Mouse (Mus musculus): ENCODE measurements around the gene Sgms1. TPM values are rescaled to one million over a fixed set of nuclear protein-coding genes. Genes with fewer than 3 reads are reported as not detected.
A peak's percentile ranks its signal among the peaks of the same experiment; 100 is the strongest.

Sgms1 gene
- polyA plus RNA-seq, 1 experiment, result 40.7 TPM

DNA sequence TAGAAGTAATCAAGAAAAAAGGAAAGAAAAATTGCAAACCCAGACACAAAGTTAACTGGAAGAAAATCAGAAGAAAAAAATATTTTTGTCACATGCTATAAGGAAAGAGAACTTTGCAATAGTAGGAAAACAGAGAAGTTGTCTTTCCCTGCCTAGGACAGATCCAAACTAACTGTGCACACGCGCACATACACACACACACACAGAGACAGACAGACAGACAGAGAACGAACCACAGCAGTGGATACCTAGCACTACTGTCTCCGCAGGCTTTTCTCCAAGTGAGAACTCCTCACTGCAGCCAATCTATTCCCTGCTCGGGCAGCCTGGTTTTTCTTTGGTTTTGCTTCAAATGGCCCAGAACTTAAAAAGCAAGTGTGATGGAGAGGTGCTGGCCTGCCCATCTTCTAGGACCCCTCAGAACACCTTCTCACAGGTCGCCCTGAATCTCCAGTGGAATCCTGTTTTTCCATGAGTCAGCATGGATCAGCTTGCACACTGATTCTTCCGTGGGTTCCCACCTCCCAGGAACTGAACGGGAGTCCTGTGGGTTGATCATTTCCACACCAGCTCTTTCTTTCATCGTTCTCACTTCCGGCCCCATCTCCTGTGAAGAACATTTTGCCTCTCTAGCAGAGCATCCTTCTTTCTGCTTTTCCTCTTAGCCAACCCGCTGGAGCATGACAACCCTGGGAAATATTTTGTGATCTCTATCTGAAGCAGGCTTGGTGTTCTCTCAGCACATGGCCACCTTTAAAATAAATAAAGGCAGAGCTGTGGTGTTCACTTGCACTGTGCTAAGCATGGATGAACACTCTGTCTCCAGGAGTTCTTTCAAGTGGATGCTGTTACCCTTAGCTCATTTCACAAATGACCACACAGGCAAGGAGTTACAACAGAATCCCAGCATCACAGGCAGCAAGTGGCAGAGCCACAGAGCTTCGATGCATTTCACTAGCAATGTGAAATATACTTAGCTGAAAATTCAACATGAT, 96.4 kb downstream of the Sgms1 start:
- Histone ChIP-seq H3K4me3 (ENCODE audit: insufficient read depth, low read depth, low read length) (peak overlapping the region; percentile 20; the same call in 1 of the 2 replicates), H3K27me3 (replicated peaks; ENCODE audit: control insufficient read depth, insufficient read depth, low read length) (no peaks in the 10 kb centered on the region), H3K36me3 (ENCODE audit: control insufficient read depth, insufficient read depth, low read length) (no peaks in the 10 kb centered on the region), H3K4me1 (ENCODE audit: control insufficient read depth, insufficient read depth, low read length) (peaks cover 21% of the 10 kb centered on the region), H3K27ac (ENCODE audit: insufficient read depth, low read depth, low read length) (peak overlapping the region; percentile 74)
- no peak for DNase-seq
- TF ChIP-seq POLR2A (IDR thresholded peaks at IDR 0.05; ENCODE audit: low read depth, low read length), result no peak
- no peak for TF ChIP-seq CTCF (conservative IDR thresholded peaks at IDR 0.05; ENCODE audit: insufficient read depth, insufficient read length, low read depth, low read length)
- WGBS, result 35% methylated on average over 12 of the region's 12 CpGs

GRCm38 (mm10) chr19:32292067-32292739, 97.3 kb downstream of the Sgms1 start:
- Histone ChIP-seq H3K4me1 (ENCODE audit: control insufficient read depth, insufficient read depth, low read length) (peaks cover 21% of the 10 kb centered on the region), H3K27me3 (replicated peaks; ENCODE audit: control insufficient read depth, insufficient read depth, low read length) (no peaks in the 10 kb centered on the region), H3K36me3 (ENCODE audit: control insufficient read depth, insufficient read depth, low read length) (no peaks in the 10 kb centered on the region), H3K27ac (ENCODE audit: insufficient read depth, low read depth, low read length) (peak overlapping the region; percentile 80), H3K4me3 (ENCODE audit: insufficient read depth, low read depth, low read length) (peak overlapping the region; percentile 17; the same call in 1 of the 2 replicates)
- DNase-seq, result peak; percentile 73
- no peak for TF ChIP-seq POLR2A (IDR thresholded peaks at IDR 0.05; ENCODE audit: low read depth, low read length)
- TF ChIP-seq CTCF (conservative IDR thresholded peaks at IDR 0.05; ENCODE audit: insufficient read depth, insufficient read length, low read depth, low read length), result no peak
- WGBS, result 33% methylated on average over 12 of the region's 12 CpGs

DNA sequence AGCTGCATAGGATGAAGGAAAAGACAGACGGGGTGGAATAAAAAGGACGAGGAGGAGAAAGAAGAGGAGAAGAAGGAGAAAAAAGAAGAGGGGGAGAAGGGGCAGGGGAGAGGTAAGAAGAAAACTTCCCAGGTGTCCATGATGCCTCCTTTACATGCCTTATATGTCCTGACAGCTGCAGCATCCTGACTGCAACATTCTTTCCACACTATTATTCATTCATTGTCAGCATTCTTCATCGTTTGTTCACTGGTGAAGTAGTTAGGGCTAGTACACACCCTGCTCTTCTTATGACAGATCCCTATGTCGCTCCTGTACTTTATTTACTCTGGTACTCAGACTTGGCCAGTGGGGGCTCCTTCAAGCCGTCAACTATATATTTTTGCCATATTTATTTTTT, 98.4 kb downstream of the Sgms1 start:
- no peak for DNase-seq
- H3K27me3 ChIP-seq (replicated peaks; ENCODE audit: control insufficient read depth, insufficient read depth, low read length), result no peaks in the 10 kb centered on the region
- TF ChIP-seq POLR2A (IDR thresholded peaks at IDR 0.05; ENCODE audit: low read depth, low read length) (no peak), CTCF (conservative IDR thresholded peaks at IDR 0.05; ENCODE audit: insufficient read depth, insufficient read length, low read depth, low read length) (no peak)
- H3K4me3 ChIP-seq (ENCODE audit: insufficient read depth, low read depth, low read length), result no peak overlapping the region
- no peak overlapping the region for H3K27ac ChIP-seq (ENCODE audit: insufficient read depth, low read depth, low read length)
- 90% methylated on average over 5 of the region's 5 CpGs for WGBS
- no peaks in the 10 kb centered on the region for H3K36me3 ChIP-seq (ENCODE audit: control insufficient read depth, insufficient read depth, low read length)
- H3K4me1 ChIP-seq (ENCODE audit: control insufficient read depth, insufficient read depth, low read length), result peaks cover 21% of the 10 kb centered on the region

DNA sequence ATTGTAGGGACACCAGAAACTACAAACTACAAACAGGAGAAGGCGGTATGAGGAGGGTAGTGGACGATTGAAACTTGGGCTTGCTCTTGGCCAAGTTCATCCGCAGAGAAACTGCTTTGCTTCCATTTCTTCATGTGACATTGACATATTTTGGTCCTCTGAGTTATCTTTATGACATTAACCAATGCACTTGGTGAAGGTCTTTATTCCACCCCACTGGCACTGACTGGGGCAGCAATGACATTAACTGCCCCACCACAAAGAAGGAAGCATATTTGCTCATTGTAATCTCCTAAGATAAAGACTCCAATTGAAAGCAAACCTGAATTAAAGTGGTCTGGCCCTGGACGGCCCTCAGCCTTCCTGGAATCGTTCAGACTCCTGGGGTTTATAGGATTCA, 100.6 kb downstream of the Sgms1 start:
- Histone ChIP-seq H3K27ac (ENCODE audit: insufficient read depth, low read depth, low read length) (no peak overlapping the region), H3K4me1 (ENCODE audit: control insufficient read depth, insufficient read depth, low read length) (peaks cover 32% of the 10 kb centered on the region), H3K4me3 (ENCODE audit: insufficient read depth, low read depth, low read length) (no peak overlapping the region), H3K36me3 (ENCODE audit: control insufficient read depth, insufficient read depth, low read length) (no peaks in the 10 kb centered on the region), H3K27me3 (replicated peaks; ENCODE audit: control insufficient read depth, insufficient read depth, low read length) (no peaks in the 10 kb centered on the region)
- TF ChIP-seq POLR2A (IDR thresholded peaks at IDR 0.05; ENCODE audit: low read depth, low read length) (no peak), CTCF (conservative IDR thresholded peaks at IDR 0.05; ENCODE audit: insufficient read depth, insufficient read length, low read depth, low read length) (no peak)
- DNase-seq, result no peak
- WGBS, result 88% methylated on average over 5 of the region's 5 CpGs

- 83% methylated on average over 3 of the region's 3 CpGs for WGBS
- TF ChIP-seq POLR2A (IDR thresholded peaks at IDR 0.05; ENCODE audit: low read depth, low read length) (no peak), CTCF (conservative IDR thresholded peaks at IDR 0.05; ENCODE audit: insufficient read depth, insufficient read length, low read depth, low read length) (no peak)
- H3K27ac ChIP-seq (ENCODE audit: insufficient read depth, low read depth, low read length), result no peak overlapping the region
- no peak for DNase-seq
- H3K4me3 ChIP-seq (ENCODE audit: insufficient read depth, low read depth, low read length), result no peak overlapping the region
- H3K36me3 ChIP-seq (ENCODE audit: control insufficient read depth, insufficient read depth, low read length), result no peaks in the 10 kb centered on the region
- peaks cover 23% of the 10 kb centered on the region for H3K4me1 ChIP-seq (ENCODE audit: control insufficient read depth, insufficient read depth, low read length)
- H3K27me3 ChIP-seq (replicated peaks; ENCODE audit: control insufficient read depth, insufficient read depth, low read length), result no peaks in the 10 kb centered on the region
These were observed 101.7 kb downstream of the Sgms1 start for GRCm38 (mm10) chr19:32287839-32288238.

GRCm38 (mm10) chr19:32285455-32285831, 104.1 kb downstream of the Sgms1 start:
- Histone ChIP-seq H3K4me3 (ENCODE audit: insufficient read depth, low read depth, low read length) (no peak overlapping the region), H3K4me1 (ENCODE audit: control insufficient read depth, insufficient read depth, low read length) (peaks cover 22% of the 10 kb centered on the region), H3K27ac (ENCODE audit: insufficient read depth, low read depth, low read length) (no peak overlapping the region), H3K27me3 (replicated peaks; ENCODE audit: control insufficient read depth, insufficient read depth, low read length) (no peaks in the 10 kb centered on the region), H3K36me3 (ENCODE audit: control insufficient read depth, insufficient read depth, low read length) (no peaks in the 10 kb centered on the region)
- no peak for DNase-seq
- TF ChIP-seq POLR2A (IDR thresholded peaks at IDR 0.05; ENCODE audit: low read depth, low read length), result no peak
- TF ChIP-seq CTCF (conservative IDR thresholded peaks at IDR 0.05; ENCODE audit: insufficient read depth, insufficient read length, low read depth, low read length), result no peak
- 62% methylated on average over 3 of the region's 3 CpGs for WGBS
